Mouse (Mus musculus) thymus, adult 2 months (tissue): ENCODE results near the gene Tmco4. TPM values are rescaled to one million over a fixed set of nuclear protein-coding genes. Genes with fewer than 3 reads are reported as not detected.
A peak's percentile ranks its signal among the peaks of the same experiment; 100 is the strongest.

ENCODE experiments used
- DNase-seq: peaks from one replicate; pipeline ENCODE4 v3.0.0; 2021
- H3K27ac ChIP-seq: fragments of 200-500 bp; 2 replicates; pipeline ENCODE4 v1.5.1; 2012; ENCODE audit warnings: low read length, control low read depth; ENCODE audit not compliant: control insufficient read depth, insufficient read depth
- H3K27me3 ChIP-seq: fragments of 200-500 bp; 2 replicates; pipeline ENCODE4 v1.6.1; 2012; ENCODE audit warnings: mild to moderate bottlenecking, low read length, moderate library complexity, mixed read lengths; ENCODE audit not compliant: control insufficient read depth, insufficient read depth
- H3K36me3 ChIP-seq: fragments of 200-500 bp; 2 replicates; pipeline ENCODE4 v1.6.1; 2012; ENCODE audit warnings: mild to moderate bottlenecking, low read length, moderate library complexity; ENCODE audit not compliant: control insufficient read depth, insufficient read depth
- H3K4me1 ChIP-seq: fragments of 200-500 bp; replicated peaks from 2 replicates; pipeline ENCODE4 v1.6.1; 2012; ENCODE audit warnings: low read length; ENCODE audit not compliant: control insufficient read depth, insufficient read depth
- H3K4me3 ChIP-seq: fragments of 200-500 bp; 2 replicates; pipeline ENCODE4 v1.5.1; 2012; ENCODE audit warnings: mild to moderate bottlenecking, low read length, control low read depth, moderate library complexity; ENCODE audit not compliant: control insufficient read depth, insufficient read depth
- CTCF ChIP-seq: fragments of 200-500 bp; IDR thresholded peaks from 2 replicates; pipeline ENCODE4 v1.5.1; 2012; ENCODE audit warnings: mild to moderate bottlenecking, control low read depth, low read length, moderate library complexity, borderline replicate concordance; ENCODE audit not compliant: control insufficient read depth, poor library complexity, insufficient read depth; ENCODE audit errors: extremely low read depth
- POLR2A ChIP-seq: fragments of 200-500 bp; IDR thresholded peaks from 2 replicates; pipeline ENCODE4 v1.6.1; 2012; ENCODE audit warnings: mild to moderate bottlenecking, low read length, control low read depth, moderate library complexity; ENCODE audit not compliant: control insufficient read depth, poor library complexity, insufficient read depth; ENCODE audit errors: extremely low read depth
- WGBS: fragments of 180-500 bp; shearing (Covaris S2); methylation state at CpG from one replicate; pipeline ENCODE4 v1.1.7; 2018; 5-methylcytosine and 5-hydroxymethylcytosine counted together
- polyA plus RNA-seq: library from polyadenylated mRNA; depleted of rRNA; stranded (reverse); fragments of >200 nt; gene quantifications from 2 replicates; pipeline ENCODE4 v1.2.3, GENCODE M21; 2012

The Tmco4 gene
- polyA plus RNA-seq, 1 experiment, result 30.7 TPM

DNA sequence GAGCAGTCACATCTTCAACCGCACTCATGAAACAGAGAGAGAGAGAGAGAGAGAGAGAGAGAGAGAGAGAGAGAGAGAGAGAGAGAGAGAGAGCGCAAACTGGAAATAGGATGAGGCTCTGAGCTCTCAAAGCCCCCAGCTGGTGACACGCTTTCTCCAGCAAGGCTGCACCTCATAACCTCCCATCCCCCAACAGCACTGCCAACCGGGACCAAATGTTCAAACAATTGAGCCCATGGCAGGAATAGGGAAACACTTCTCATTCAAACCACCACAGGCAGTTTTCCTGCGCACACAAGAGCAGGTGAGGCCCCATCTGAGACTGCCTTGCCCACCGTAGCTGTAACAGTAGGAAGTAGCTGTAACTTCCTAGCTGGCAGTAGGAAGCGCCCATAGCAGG is 31.3 kb upstream of the Tmco4 start:
- peak; percentile 24 for DNase-seq
- H3K27me3 ChIP-seq, result no peaks in the 10 kb centered on the region
- peaks cover 20% of the 10 kb centered on the region for H3K4me1 ChIP-seq
- WGBS, result 50% methylated on average over 7 of the region's 7 CpGs
- H3K27ac ChIP-seq, result peak overlapping the region; percentile 67; the same call in 1 of the 2 replicates
- TF ChIP-seq POLR2A, result no peak
- H3K4me3 ChIP-seq, result no peak overlapping the region
- H3K36me3 ChIP-seq, result no peaks in the 10 kb centered on the region

DNA sequence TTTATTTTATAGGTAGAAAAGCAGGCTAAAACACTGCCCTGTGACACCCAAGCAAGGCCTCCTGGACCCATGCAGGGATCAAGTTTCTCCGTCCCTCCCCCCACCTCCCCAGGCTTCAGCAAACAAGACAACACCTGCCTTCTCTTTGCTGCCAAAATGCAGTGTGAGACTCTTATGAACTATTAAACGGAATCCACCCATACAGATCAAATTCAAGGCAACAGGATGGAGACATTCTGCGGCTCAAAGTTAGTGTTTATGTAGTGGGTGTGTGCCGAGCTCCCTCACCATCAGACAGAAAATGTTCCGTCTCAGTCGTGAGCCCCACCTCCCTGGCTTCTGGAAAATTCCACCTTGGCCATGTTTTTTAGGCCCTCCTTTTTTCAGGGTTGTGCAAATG is 30.7 kb upstream of the Tmco4 start:
- 90% methylated on average over 6 of the region's 6 CpGs for WGBS
- no peak for TF ChIP-seq POLR2A
- TF ChIP-seq CTCF, result no peak
- DNase-seq, result no peak
- Histone ChIP-seq H3K27ac (peak overlapping the region; percentile 2; the same call in 1 of the 2 replicates), H3K4me3 (no peak overlapping the region), H3K27me3 (no peaks in the 10 kb centered on the region), H3K4me1 (peaks cover 20% of the 10 kb centered on the region), H3K36me3 (no peaks in the 10 kb centered on the region)

DNA sequence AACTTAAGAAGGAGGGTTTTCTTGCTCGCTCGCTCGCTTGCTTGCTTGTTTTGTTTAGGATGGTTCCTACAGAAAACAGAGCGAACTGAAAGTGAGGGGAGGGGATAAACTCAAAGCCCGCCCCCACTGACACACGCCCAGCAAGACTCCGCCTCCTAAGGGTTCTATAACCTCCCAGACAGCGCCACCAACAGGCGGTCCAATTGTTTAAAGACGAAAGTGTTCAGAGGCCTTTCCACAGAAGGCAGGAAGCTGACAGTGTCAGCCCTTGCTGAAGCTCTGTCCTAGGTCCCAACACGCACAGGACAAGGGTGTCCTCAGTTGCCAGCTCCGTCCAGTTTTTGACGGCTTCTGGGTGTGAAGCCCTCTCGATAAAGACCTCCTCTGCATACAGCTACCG is 29.0 kb upstream of the Tmco4 start:
- TF ChIP-seq CTCF (peak; percentile 84; the same call in 1 of the 2 replicates), POLR2A (no peak)
- Histone ChIP-seq H3K27ac (peak overlapping the region; percentile 5; the same call in 1 of the 2 replicates), H3K4me3 (peak overlapping the region; percentile 25; the same call in 1 of the 2 replicates), H3K36me3 (no peaks in the 10 kb centered on the region), H3K27me3 (no peaks in the 10 kb centered on the region), H3K4me1 (peaks cover 18% of the 10 kb centered on the region)
- WGBS, result 9% methylated on average over 15 of the region's 15 CpGs
- peak; percentile 91 for DNase-seq

DNA sequence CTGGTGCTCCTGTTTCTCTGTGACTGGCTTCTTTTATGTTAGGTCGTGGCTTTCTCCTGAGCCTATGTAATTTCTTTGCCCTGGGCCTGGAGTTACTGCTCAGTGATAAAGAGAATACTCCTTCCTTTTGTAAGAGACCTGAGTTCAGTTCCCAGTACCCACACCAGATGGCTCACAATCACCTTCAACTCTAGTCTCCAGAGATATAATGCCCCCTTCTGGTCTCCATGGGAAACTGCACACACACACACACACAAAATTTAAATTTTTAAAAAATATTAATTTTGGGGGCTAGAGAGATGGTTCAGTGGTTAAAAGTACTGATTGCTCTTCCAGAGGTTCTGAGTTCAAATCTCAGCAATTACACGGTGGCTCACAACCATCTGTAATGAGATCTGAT is 24.4 kb upstream of the Tmco4 start:
- WGBS, result 86% methylated on average over 2 of the region's 2 CpGs
- H3K27me3 ChIP-seq, result no peaks in the 10 kb centered on the region
- peaks cover 8% of the 10 kb centered on the region for H3K4me1 ChIP-seq
- H3K4me3 ChIP-seq, result no peak overlapping the region
- TF ChIP-seq POLR2A (no peak), CTCF (no peak)
- no peak overlapping the region for H3K27ac ChIP-seq
- no peaks in the 10 kb centered on the region for H3K36me3 ChIP-seq
- DNase-seq, result no peak

DNA sequence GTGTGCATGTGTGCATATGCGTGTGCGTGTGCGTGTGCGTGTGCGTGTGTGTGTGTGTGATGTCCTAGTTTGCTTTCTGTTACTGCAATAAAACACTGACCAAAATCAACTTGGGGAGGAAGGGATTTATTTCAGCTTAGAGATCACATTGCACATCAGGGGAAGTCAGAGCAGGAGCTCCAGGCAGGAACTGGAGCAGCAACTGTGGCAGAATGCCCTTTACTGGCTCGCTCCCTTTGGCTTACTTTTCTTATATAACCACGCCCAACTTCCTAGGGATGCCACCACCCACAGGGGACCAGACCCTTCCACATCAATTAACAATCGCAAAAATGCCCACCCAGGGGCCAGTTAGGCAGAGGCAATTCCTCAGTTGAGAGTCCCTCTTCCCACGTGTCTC is 14.1 kb upstream of the Tmco4 start:
- 91% methylated on average over 9 of the region's 9 CpGs for WGBS
- TF ChIP-seq POLR2A, result no peak
- TF ChIP-seq CTCF, result no peak
- Histone ChIP-seq H3K27me3 (no peaks in the 10 kb centered on the region), H3K4me1 (peaks cover 10% of the 10 kb centered on the region), H3K27ac (no peak overlapping the region), H3K36me3 (no peaks in the 10 kb centered on the region), H3K4me3 (no peak overlapping the region)
- DNase-seq, result no peak

DNA sequence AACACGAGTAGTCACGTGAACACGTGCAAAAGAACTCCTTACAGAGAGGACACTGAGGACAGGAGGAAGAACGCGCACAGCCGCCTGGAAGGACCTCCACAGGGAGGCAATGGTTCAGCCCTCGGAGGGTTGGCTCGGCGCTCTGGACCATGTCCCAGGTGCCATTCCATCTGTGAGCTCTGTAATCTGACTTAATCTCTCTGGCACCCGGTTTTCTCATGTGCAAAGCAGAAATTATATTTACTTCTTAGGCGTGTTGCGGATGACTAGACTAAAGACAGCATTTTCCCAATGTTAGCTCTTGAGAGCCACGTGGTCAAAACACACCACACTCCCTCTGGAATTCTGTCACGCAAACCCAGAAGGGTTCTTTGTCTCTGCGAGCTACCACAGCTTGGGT is 13.6 kb upstream of the Tmco4 start:
- Histone ChIP-seq H3K27ac (no peak overlapping the region), H3K4me1 (peaks cover 10% of the 10 kb centered on the region), H3K4me3 (no peak overlapping the region), H3K36me3 (no peaks in the 10 kb centered on the region), H3K27me3 (no peaks in the 10 kb centered on the region)
- WGBS, result 86% methylated on average over 15 of the region's 15 CpGs
- no peak for DNase-seq
- TF ChIP-seq POLR2A (no peak), CTCF (no peak)

DNA sequence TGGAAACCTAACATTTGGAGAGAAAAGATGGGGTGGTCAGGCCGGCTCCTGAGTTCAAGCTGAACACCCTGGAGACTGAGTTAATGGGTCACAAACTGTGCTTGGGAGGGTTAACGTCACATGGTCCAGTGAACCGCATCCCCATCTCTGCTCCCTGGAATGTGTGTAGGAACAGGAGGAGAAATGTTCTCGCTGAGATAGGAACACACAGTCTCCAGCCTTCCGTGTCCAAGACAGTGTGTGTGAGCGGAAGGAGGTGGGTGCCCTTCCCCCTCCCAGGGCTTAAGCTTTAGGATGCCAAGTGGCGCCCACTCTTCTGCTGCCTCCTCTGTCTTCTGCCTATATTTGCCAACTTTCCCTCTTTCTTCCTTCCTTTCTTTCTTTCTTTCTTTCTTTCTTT is 12.8 kb upstream of the Tmco4 start:
- no peak for TF ChIP-seq POLR2A
- Histone ChIP-seq H3K36me3 (no peaks in the 10 kb centered on the region), H3K27me3 (no peaks in the 10 kb centered on the region), H3K4me1 (peaks cover 10% of the 10 kb centered on the region), H3K27ac (no peak overlapping the region), H3K4me3 (no peak overlapping the region)
- WGBS, result 87% methylated on average over 7 of the region's 7 CpGs
- DNase-seq, result no peak

DNA sequence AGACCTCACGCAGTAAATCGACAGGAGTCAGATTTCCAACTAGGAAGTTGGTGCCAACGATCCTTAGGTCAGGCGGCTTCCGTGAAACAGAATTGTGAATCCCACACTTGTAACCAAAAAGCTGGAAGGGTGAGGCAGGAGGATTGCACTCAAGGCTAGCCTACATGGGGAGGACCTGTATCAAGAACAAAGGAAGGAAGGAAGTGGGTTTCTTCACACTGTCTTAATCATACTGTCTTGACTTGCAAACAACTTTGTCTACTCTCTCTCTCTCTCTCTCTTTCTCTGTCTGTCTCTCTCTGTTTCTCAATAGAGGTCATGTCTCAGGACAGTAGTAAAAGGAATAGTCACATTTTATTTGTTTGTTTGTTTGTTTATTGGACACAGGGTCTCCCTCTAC is 10.0 kb upstream of the Tmco4 start:
- Histone ChIP-seq H3K27ac (no peak overlapping the region), H3K4me1 (peaks cover 13% of the 10 kb centered on the region), H3K36me3 (no peaks in the 10 kb centered on the region), H3K27me3 (no peaks in the 10 kb centered on the region), H3K4me3 (no peak overlapping the region)
- TF ChIP-seq POLR2A, result no peak
- no peak for TF ChIP-seq CTCF
- 66% methylated on average over 5 of the region's 5 CpGs for WGBS
- no peak for DNase-seq
